Mouse (Mus musculus): ENCODE data around the gene Cd247. TPM values are rescaled to one million over a fixed set of nuclear protein-coding genes. Genes with fewer than 3 reads are reported as not detected.

The Cd247 gene
- polyA plus RNA-seq, 1 experiment from 2014 or later, result 2.2 TPM

DNA sequence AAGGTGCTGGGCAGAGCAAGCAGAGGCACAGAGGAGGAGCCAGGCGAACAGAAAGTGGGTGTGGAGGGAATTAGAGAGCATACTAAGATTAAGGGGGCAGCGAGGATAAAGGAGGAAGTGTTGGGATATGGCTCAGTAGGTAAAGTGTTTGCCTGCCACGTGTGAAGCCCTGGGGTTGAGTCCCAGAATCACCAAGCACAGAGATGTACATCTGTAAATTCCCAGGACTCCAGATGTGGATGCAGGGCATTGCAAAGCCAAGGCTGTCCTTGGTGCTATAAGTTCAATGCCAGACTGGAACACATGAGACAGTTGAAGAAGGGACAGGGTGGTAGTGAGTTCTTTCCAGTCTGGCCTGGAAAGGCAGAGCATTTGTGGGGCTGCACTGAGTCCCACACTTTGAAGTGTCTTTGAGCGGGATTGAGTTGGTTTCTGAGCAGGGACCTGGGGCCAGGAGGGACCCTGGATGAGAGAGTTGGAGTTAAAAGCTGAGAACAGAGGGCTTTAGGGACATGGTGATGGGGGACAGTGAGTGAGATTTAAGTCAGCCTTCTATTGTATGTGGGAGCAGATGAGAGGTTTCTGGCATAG, 64.7 kb downstream of the Cd247 start:
- Histone ChIP-seq H3K9me3 (replicated peaks; ENCODE audit: control insufficient read depth, low read length) (no peaks in the 10 kb centered on the region), H3K27ac (replicated peaks; ENCODE audit: low read depth, low read length) (no peak overlapping the region)
- no peak for DNase-seq (ENCODE audit: low spot score)

DNA sequence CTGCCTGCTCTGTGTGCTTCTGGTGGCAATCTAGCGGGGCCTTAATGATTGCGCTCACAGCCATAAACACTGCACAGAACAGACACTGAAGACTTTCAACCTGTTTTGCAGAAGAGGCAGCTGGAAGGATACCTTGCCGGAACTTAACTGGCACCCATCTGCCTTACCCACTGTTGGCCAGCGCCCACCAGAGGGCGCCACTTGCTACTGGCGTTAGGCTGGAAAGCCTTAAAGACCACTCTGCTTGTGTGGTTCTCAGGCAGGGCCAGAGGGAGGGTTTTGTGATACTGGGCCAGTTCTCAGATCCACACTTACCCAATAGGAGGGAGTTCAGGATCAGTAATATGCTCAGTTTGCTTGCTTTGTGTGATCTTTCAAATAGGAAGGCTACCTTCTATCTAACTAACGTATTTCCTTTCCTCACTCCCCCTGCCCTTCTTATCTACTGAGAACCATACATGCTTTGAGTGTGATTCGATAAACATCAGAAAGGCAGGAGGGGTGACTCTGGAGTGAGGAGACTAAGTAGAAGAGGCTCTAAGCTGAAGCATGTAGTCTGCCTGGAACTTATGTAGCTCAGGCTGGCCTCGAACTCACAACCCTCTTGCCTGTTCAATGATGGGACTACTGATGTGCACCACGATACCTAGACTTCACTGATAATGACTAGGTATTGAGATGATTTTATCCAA, 65.4 kb downstream of the Cd247 start:
- Histone ChIP-seq H3K9me3 (replicated peaks; ENCODE audit: control insufficient read depth, low read length) (no peaks in the 10 kb centered on the region), H3K9ac (replicated peaks; ENCODE audit: low read length) (no peak overlapping the region), H3K4me2 (ENCODE audit: low read depth, low read length) (no peak overlapping the region), H3K27ac (replicated peaks; ENCODE audit: low read depth, low read length) (no peak overlapping the region), H3K4me1 (ENCODE audit: control insufficient read depth, insufficient read depth, low read length) (no peaks in the 10 kb centered on the region), H3K4me3 (ENCODE audit: low read depth, low read length) (no peak overlapping the region), H3K36me3 (replicated peaks; ENCODE audit: control insufficient read depth, insufficient read depth, low read depth, low read length) (no peaks in the 10 kb centered on the region), H3K27me3 (ENCODE audit: control insufficient read depth, insufficient read depth, low read length) (no peaks in the 10 kb centered on the region)
- ATAC-seq (replicated peaks; ENCODE audit: insufficient number of reproducible peaks, low FRiP score, low TSS enrichment, low read depth) (0 out of 2 replicates have a peak, but pooled peaks have one; percentile 5), DNase-seq (ENCODE audit: low spot score) (peak; percentile 78)
- 61% methylated on average over 10 of the region's 10 CpGs for whole genome bisulfite sequencing

More for the DNA sequence above, 64.7 kb downstream of the Cd247 start:
- no peak overlapping the region for H3K4me2 ChIP-seq (ENCODE audit: low read depth, low read length)
- no peaks in the 10 kb centered on the region for H3K36me3 ChIP-seq (replicated peaks; ENCODE audit: control insufficient read depth, insufficient read depth, low read depth, low read length)
- ATAC-seq (replicated peaks; ENCODE audit: insufficient number of reproducible peaks, low FRiP score, low TSS enrichment, low read depth), result no peak
- H3K4me1 ChIP-seq (ENCODE audit: control insufficient read depth, insufficient read depth, low read length), result no peaks in the 10 kb centered on the region
- H3K27me3 ChIP-seq (ENCODE audit: control insufficient read depth, insufficient read depth, low read length), result no peaks in the 10 kb centered on the region
- WGBS, result 52% methylated on average over 4 of the region's 4 CpGs
- no peak overlapping the region for H3K4me3 ChIP-seq (ENCODE audit: low read depth, low read length)
- no peak overlapping the region for H3K9ac ChIP-seq (replicated peaks; ENCODE audit: low read length)

DNA sequence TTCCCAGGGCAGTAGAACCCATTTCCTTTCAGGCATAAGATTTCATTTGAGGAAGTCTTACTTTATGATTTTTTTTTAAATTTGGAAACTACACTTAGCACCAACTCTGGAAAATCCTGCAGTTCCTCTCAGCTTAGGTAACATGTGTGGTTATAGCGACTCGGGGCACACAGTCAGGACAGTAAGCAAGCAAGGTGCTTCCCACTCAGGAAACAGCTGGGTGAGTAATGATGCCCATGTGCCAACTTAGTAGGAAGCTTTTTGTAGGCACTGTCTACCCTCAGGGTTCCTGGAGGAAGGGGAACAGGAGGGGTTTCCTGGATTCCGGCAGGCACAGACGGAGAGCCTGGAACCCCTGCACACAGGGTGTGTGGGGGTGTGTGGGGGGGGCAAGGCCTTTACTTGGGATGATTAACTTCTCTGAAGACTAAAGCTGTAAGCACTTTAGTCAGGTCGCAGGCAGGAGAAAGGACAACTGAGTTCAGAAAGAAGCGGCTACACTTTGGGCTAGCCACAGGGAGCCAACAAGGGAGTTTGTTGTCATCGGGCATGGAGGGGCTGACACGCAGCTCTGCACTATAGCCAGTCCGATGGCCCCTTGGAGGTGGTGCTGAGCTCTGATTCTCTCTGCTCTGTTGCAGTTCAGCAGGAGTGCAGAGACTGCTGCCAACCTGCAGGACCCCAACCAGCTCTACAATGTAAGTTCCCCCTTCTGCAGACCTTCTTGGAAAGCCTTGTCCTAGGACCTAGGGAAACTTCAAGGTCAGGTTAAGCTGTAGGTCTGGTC, 67.5 kb downstream of the Cd247 start:
- 52% methylated on average over 9 of the region's 9 CpGs for WGBS
- Histone ChIP-seq H3K9me3 (replicated peaks; ENCODE audit: control insufficient read depth, low read length) (no peaks in the 10 kb centered on the region), H3K27me3 (ENCODE audit: control insufficient read depth, insufficient read depth, low read length) (no peaks in the 10 kb centered on the region), H3K36me3 (replicated peaks; ENCODE audit: control insufficient read depth, insufficient read depth, low read depth, low read length) (no peaks in the 10 kb centered on the region), H3K4me3 (ENCODE audit: low read depth, low read length) (no peak overlapping the region), H3K27ac (replicated peaks; ENCODE audit: low read depth, low read length) (no peak overlapping the region), H3K4me2 (ENCODE audit: low read depth, low read length) (no peak overlapping the region), H3K4me1 (ENCODE audit: control insufficient read depth, insufficient read depth, low read length) (no peaks in the 10 kb centered on the region), H3K9ac (replicated peaks; ENCODE audit: low read length) (no peak overlapping the region)
- no peak for DNase-seq (ENCODE audit: low spot score)
- ATAC-seq (replicated peaks; ENCODE audit: insufficient number of reproducible peaks, low FRiP score, low TSS enrichment, low read depth), result no peak

DNA sequence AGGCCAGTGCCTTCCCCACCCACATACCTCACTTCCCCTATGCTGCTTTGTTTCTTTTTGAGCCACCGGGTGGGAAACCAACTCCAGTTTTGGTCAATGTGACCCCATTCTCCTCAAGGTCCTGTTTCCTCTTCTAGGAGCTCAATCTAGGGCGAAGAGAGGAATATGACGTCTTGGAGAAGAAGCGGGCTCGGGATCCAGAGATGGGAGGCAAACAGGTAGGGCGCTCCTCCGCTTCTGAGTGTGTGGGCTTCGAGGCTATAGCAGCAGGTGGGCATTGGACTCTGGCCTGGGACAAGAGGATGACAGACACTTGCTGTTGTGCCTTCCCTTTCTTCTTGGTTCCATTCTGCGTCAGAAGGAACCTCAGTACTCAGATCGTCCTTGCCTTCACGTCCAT, 68.8 kb downstream of the Cd247 start:
- H3K9ac ChIP-seq (replicated peaks; ENCODE audit: low read length), result no peak overlapping the region
- no peaks in the 10 kb centered on the region for H3K36me3 ChIP-seq (replicated peaks; ENCODE audit: control insufficient read depth, insufficient read depth, low read depth, low read length)
- H3K9me3 ChIP-seq (replicated peaks; ENCODE audit: control insufficient read depth, low read length), result no peaks in the 10 kb centered on the region
- no peak overlapping the region for H3K4me2 ChIP-seq (ENCODE audit: low read depth, low read length)
- H3K4me1 ChIP-seq (ENCODE audit: control insufficient read depth, insufficient read depth, low read length), result no peaks in the 10 kb centered on the region
- no peak for ATAC-seq (replicated peaks; ENCODE audit: insufficient number of reproducible peaks, low FRiP score, low TSS enrichment, low read depth)
- H3K4me3 ChIP-seq (ENCODE audit: low read depth, low read length), result no peak overlapping the region
- no peak overlapping the region for H3K27ac ChIP-seq (replicated peaks; ENCODE audit: low read depth, low read length)
- WGBS, result 93% methylated on average over 11 of the region's 11 CpGs
- no peaks in the 10 kb centered on the region for H3K27me3 ChIP-seq (ENCODE audit: control insufficient read depth, insufficient read depth, low read length)
- no peak for DNase-seq (ENCODE audit: low spot score)

DNA sequence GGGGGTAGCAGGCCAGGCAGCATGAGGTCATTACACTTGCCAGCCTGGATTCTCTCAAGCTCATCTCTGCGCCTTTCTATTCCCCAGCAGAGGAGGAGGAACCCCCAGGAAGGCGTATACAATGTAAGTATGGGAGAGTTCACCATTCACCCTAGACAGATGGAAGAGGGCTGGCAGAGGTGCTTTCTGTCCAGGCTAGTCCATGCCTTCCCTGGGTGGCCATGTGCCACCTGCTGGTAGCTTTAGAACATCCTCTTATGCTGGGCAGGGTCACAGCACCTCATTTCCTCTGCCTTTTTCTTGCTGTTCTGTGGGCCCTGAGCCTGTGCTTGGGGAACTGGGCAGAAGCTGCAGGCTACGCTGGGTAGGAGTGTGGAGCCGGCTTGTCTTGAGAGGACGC, 69.9 kb downstream of the Cd247 start:
- Histone ChIP-seq H3K27ac (replicated peaks; ENCODE audit: low read depth, low read length) (no peak overlapping the region), H3K9me3 (replicated peaks; ENCODE audit: control insufficient read depth, low read length) (no peaks in the 10 kb centered on the region), H3K9ac (replicated peaks; ENCODE audit: low read length) (no peak overlapping the region), H3K36me3 (replicated peaks; ENCODE audit: control insufficient read depth, insufficient read depth, low read depth, low read length) (no peaks in the 10 kb centered on the region), H3K4me2 (ENCODE audit: low read depth, low read length) (no peak overlapping the region), H3K4me1 (ENCODE audit: control insufficient read depth, insufficient read depth, low read length) (no peaks in the 10 kb centered on the region), H3K4me3 (ENCODE audit: low read depth, low read length) (no peak overlapping the region), H3K27me3 (ENCODE audit: control insufficient read depth, insufficient read depth, low read length) (no peaks in the 10 kb centered on the region)
- WGBS, result 88% methylated on average over 5 of the region's 5 CpGs
- ATAC-seq (replicated peaks; ENCODE audit: insufficient number of reproducible peaks, low FRiP score, low TSS enrichment, low read depth) (0 out of 2 replicates have a peak, but pooled peaks have one; percentile 14), DNase-seq (ENCODE audit: low spot score) (no peak)

DNA sequence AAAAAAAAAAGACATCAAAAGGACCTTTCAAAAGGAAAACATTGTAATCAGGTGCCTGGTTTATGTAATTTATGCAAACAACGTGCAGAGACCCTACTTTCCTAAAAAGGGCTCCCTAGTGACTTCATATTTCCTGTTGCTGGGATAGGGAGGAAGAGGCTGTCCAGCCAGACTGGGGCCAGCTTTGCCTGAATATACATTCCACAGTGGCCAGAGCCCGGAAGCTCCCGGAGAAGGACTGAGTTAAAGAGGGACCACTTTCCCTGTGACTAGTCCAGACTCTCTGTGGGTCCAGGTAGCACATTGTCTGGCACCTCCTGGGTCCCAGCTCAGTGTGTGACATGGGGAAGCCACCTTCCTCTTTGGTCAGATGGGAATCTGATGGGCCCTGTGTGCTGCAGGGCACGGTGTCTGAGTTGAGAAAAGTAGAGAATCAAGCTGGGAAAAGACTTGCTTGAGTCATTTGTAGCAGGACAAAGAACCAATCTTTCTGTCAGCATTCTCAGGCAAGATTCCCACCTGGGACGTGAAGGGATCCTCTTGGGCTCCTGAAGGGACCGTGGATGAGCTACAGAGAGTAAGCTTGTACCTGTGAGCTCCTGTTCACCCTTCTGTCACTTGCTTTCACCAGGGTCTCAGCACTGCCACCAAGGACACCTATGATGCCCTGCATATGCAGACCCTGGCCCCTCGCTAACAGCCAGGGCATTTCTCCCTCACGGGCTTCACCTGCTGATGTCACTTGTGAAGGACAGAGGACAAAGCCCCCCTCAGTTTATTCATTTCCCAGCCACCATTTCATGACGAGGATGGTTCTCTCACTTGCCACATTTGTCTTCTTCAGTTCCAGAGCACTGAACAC, 72.1 kb downstream of the Cd247 start:
- H3K4me2 ChIP-seq (ENCODE audit: low read depth, low read length), result no peak overlapping the region
- no peaks in the 10 kb centered on the region for H3K36me3 ChIP-seq (replicated peaks; ENCODE audit: control insufficient read depth, insufficient read depth, low read depth, low read length)
- no peaks in the 10 kb centered on the region for H3K9me3 ChIP-seq (replicated peaks; ENCODE audit: control insufficient read depth, low read length)
- no peak for DNase-seq (ENCODE audit: low spot score)
- H3K9ac ChIP-seq (replicated peaks; ENCODE audit: low read length), result 0 out of 2 replicates have a peak overlapping the region, but pooled peaks have one; percentile 9
- H3K27me3 ChIP-seq (ENCODE audit: control insufficient read depth, insufficient read depth, low read length), result no peaks in the 10 kb centered on the region
- H3K4me3 ChIP-seq (ENCODE audit: low read depth, low read length), result no peak overlapping the region
- WGBS, result 73% methylated on average over 9 of the region's 9 CpGs
- H3K27ac ChIP-seq (replicated peaks; ENCODE audit: low read depth, low read length), result 0 out of 2 replicates have a peak overlapping the region, but pooled peaks have one; percentile 6
- no peak for ATAC-seq (replicated peaks; ENCODE audit: insufficient number of reproducible peaks, low FRiP score, low TSS enrichment, low read depth)
- H3K4me1 ChIP-seq (ENCODE audit: control insufficient read depth, insufficient read depth, low read length), result no peaks in the 10 kb centered on the region

DNA sequence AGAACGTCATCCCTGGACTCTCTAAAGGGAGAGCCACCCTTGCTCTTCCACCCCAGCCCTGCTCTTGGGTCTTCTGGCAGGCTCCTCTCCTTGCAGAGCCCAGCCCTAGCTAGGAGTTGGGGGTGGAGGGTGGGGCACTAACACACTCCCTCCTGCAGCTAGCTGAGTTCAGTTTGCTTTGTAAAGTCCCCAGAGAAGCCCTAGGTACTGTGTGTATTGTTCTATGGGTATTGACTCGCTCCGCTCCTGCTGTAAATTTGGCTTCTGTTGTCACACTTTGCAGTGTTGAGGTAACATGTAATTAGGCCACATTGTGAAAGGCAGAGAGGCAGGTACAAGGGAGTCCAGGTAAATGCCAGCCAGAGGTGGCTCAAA, 72.7 kb downstream of the Cd247 start:
- ATAC-seq (replicated peaks; ENCODE audit: insufficient number of reproducible peaks, low FRiP score, low TSS enrichment, low read depth) (no peak), DNase-seq (ENCODE audit: low spot score) (no peak)
- H3K4me1 ChIP-seq (ENCODE audit: control insufficient read depth, insufficient read depth, low read length), result no peaks in the 10 kb centered on the region
- H3K9ac ChIP-seq (replicated peaks; ENCODE audit: low read length), result no peak overlapping the region
- no peak overlapping the region for H3K4me2 ChIP-seq (ENCODE audit: low read depth, low read length)
- H3K27me3 ChIP-seq (ENCODE audit: control insufficient read depth, insufficient read depth, low read length), result no peaks in the 10 kb centered on the region
- no peak overlapping the region for H3K4me3 ChIP-seq (ENCODE audit: low read depth, low read length)
- H3K36me3 ChIP-seq (replicated peaks; ENCODE audit: control insufficient read depth, insufficient read depth, low read depth, low read length), result no peaks in the 10 kb centered on the region
- 82% methylated on average over 3 of the region's 3 CpGs for WGBS
- no peak overlapping the region for H3K27ac ChIP-seq (replicated peaks; ENCODE audit: low read depth, low read length)
- no peaks in the 10 kb centered on the region for H3K9me3 ChIP-seq (replicated peaks; ENCODE audit: control insufficient read depth, low read length)

Measured in embryonic facial prominence, embryonic 11.5 days (tissue).